Mouse (Mus musculus) testis, adult 2 months (tissue): Measurements from ENCODE around the gene Cx3cr1.

Experiments used
- CTCF ChIP-seq: fragments of 200-500 bp; IDR thresholded peaks from 2 replicates; pipeline ENCODE4 v1.5.1; 2012; ENCODE audit warnings: low read depth, mild to moderate bottlenecking, inconsistent platforms, low read length, moderate library complexity; ENCODE audit not compliant: control insufficient read depth, insufficient read depth, insufficient replicate concordance
- POLR2A ChIP-seq: fragments of 200-500 bp; IDR thresholded peaks from 2 replicates; pipeline ENCODE4 v1.6.1; 2012; ENCODE audit warnings: low read depth, mild to moderate bottlenecking, inconsistent platforms, low read length, moderate library complexity; ENCODE audit not compliant: control insufficient read depth

- no peak for TF ChIP-seq CTCF
- TF ChIP-seq POLR2A: no peak
Measured at GRCm38 (mm10) chr9:119908708-119909107, 161.0 kb downstream of the Cx3cr1 start.
